Mouse (Mus musculus) fat pad, adult 2 months (tissue): ENCODE measurements around the gene Sigmar1.
"Not testable (repeated sequence)": the region's sequence is repeated elsewhere in the genome, so short reads cannot be mapped to it uniquely, and the experiment has no call there.

ENCODE experiments used
- DNase-seq: peaks from one replicate; pipeline ENCODE4 v3.0.0-alpha.2; 2011; ENCODE audit warnings: low read depth, low spot score; ENCODE audit errors: extremely low read depth

Gene Sigmar1

GRCm38 (mm10) chr4:41711705-41712375 is 44.1 kb downstream of the Sigmar1 start:
- DNase-seq, result no peak

GRCm38 (mm10) chr4:41710229-41710628 is 45.7 kb downstream of the Sigmar1 start:
- DNase-seq, result no peak

GRCm38 (mm10) chr4:41708192-41708745 is 47.7 kb downstream of the Sigmar1 start:
- DNase-seq, result no peak

DNA sequence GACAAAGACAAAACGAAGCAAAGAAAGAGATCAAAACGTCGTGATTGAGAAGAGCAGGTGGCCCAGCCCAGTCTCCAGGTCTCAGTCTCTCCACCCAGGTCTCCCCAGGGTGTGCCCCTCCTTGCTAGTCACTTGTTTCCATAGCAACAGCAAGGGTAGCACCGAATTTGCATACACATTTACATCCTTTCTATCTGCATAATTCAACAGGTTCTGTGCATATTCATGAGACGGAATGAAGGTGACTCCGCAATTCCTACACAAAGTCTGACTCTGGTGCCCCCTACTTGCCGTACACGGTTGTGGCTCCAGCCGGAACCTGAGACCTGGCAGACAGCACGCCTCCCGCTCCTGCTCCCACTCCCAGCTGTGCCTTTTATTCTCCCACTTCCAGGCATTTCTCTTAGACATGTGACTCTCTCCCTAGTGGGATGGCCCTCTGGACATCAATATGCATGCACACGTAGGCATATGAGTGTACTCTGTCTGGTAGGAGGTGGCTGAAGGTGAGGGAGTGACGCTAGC is 48.9 kb downstream of the Sigmar1 start:
- no peak for DNase-seq

DNA sequence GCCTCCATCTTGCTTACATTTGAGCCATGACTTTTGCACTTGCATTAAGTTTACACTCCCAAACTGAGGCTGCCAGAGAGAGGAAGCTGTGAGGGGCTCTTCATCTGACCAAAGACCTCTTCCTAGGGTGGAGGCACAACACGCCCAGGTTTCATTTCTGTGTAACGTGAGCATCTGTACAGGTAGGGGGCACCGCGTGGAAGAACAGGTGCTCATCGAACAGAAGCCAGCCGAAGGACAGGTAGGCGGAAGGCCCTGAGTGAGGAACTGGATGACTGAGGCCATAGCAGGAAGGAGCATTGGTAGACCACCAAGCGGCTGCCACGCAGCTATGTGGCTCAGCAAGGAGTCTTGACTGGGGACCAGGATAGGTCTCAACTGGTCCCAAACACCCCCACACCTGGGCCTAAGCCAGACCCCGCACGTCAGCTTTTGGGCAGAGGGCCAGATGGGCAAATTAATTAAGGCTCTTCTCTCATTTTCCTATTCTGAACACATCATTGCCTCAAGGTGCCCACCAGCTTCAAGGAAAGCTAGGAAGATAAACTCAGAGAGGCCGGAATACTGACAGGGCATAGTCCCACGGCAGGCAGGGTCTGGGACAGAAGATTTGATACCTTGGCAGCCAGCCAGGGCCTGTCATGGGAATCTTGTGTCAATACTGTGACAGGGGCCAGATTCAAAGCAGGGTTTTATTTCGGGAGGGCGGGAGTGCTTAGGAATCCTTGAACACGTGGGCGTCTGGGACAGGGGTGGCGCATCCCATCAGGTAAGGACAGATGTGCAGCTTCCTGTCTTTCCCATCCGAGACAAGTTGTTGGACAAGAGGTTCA is 49.8 kb downstream of the Sigmar1 start:
- no peak for DNase-seq

- DNase-seq, result no peak
These were observed 51.3 kb downstream of the Sigmar1 start for GRCm38 (mm10) chr4:41704651-41705050.

DNA sequence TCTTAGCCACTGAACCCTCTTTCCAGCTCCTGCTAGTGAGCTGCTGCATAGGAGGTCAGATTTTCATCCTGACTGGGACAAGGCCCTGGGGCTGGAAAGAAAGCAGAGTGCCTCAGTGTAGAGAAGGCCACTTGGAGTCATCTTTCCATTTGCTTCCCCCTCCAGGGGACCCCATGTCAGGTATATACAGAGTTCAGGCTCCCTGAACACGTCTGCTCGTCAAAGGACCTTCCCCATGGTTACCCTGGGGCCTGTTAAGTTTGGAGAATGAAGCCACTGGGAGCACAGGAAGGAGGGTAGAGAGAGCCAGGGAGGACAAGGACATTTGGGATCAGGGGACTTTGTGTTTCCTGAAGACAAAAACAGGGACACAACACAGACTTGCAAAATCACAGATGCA is 53.7 kb downstream of the Sigmar1 start:
- DNase-seq, result not testable (repeated sequence)

GRCm38 (mm10) chr4:41700224-41700623 is 55.7 kb downstream of the Sigmar1 start:
- not testable (repeated sequence) for DNase-seq

GRCm38 (mm10) chr4:41699783-41700182 is 56.2 kb downstream of the Sigmar1 start, which contains the start of gene Il11ra1:
Il11ra1 (plus strand) TSS chr4:41699989.
- DNase-seq, result not testable (repeated sequence)

DNA sequence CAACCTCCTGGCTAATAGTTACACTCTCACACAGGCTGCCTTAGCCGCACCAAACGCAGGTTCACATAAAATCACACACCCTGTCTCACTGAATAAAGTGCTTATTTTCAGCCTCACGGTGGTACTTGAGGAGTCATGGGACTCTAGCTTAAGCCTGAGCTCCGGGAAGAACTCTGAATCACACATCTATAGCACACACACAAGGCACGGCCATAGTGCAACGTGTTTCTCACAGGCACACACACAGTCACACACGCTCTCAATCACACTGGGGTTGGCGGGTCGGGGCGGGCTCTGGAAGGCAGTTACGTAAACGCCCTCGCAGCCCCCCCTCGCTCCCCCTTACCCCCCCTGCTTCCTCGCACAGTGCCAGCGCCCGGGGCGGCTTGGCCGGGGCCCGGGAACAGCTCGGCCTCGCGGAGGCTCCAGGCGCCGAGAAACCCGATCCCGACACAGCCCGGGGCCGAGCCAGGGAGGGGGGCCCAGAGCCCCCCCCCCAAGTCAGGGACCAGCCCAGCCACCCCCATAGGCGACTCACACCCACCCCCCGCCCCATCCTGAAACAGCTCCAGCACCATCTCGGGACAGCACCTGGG is 57.4 kb downstream of the Sigmar1 start:
- not testable (repeated sequence) for DNase-seq

DNA sequence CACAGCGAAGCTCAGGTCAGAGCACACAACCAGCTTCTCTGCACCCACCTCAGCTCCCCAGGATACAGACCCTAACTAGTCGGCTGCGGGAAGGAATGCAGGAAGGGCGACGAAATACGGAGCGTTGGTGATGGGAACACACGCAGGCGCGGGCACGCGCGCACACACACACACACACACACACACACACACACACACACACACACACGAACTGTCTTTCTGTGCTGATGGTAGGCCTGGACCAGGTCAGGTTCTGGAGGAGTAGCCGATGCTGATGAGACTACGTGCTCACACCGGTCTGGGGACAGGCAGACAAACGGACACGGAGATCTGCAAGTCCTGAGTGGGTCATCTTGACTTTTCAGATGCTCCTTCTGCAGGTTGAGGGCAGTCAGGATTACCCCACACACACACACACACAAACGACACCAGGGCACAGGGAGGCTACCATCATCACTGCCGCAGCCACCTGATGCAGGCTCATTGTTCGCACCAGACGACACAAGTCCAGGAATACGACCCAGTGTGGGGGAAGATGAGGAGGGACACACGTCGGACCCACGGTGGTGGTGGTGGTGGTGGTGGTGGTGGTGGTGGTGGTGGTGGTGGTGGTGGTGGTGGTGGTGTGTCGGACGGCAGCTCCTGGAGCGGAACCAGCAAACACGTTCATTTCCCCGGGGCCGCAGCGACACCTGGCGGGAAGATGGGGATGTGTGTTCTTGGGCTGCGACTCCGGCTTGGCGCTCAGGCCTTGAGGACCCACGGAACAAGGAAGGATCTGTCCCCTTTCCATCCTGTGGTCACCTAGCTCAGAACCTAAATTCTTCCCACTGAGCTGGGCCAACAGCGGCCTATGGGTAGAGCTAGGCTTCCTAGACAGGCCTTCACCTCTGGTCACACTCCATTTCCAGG is 58.8 kb downstream of the Sigmar1 start, which contains the start of gene Cntfr:
Gene Cntfr, minus strand, starts transcription at position 160 of the 912 bp plus-strand sequence.
- not testable (repeated sequence) for DNase-seq

- DNase-seq, result not testable (repeated sequence)
These were observed 59.5 kb downstream of the Sigmar1 start for GRCm38 (mm10) chr4:41696452-41696851.

GRCm38 (mm10) chr4:41695800-41696199 is 60.2 kb downstream of the Sigmar1 start:
- not testable (repeated sequence) for DNase-seq

GRCm38 (mm10) chr4:41693511-41693910 is 62.4 kb downstream of the Sigmar1 start:
- not testable (repeated sequence) for DNase-seq

- DNase-seq, result not testable (repeated sequence)
These were observed 65.9 kb downstream of the Sigmar1 start for GRCm38 (mm10) chr4:41690014-41690413.

DNA sequence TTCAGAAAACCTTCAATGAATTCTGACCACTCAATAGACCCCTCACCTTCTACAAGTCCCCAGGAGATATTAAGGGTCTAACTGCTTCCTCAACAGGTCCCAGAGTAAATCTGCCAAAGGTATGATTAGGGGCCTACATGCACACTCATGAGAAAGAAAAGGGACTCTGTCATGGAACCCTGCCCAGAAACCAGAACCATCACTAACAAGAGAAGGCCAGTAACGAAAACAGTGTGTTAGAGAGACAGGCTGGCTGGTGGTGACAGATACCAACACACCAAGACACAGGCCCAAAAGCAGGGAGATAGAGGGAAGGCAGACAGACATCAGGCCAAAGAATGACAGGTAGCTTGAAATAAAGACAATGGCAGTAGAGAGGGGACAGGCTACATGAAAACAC is 67.4 kb downstream of the Sigmar1 start:
- not testable (repeated sequence) for DNase-seq
